Mouse (Mus musculus): ENCODE results near the gene Gast. TPM values are rescaled to one million over a fixed set of nuclear protein-coding genes. Genes with fewer than 3 reads are reported as not detected.

Gast gene
- polyA plus RNA-seq, 1 experiment from 2014 or later = not detected

Other genes with a start within 250 kb of the Gast start
- gene Krt32, start 246.2 kb upstream of the Gast start, polyA plus RNA-seq (2016; fragmentation: Nextera tagmentation; extraction: Ambion mirVana) = not detected in 2 replicates
- not detected in 2 replicates for gene Krt35, start 238.2 kb upstream of the Gast start, polyA plus RNA-seq (2016; fragmentation: Nextera tagmentation; extraction: Ambion mirVana)
- 0.09 TPM in 1 of 2 replicates, not detected in the other for gene Krt36, start 228.8 kb upstream of the Gast start, polyA plus RNA-seq (2016; fragmentation: Nextera tagmentation; extraction: Ambion mirVana)
- not detected in 2 replicates for gene Krt13, start 212.8 kb upstream of the Gast start, polyA plus RNA-seq (2016; fragmentation: Nextera tagmentation; extraction: Ambion mirVana)
- 73.4 and 93.1 TPM in 2 replicates for gene Krt15, start 198.5 kb upstream of the Gast start, polyA plus RNA-seq (2016; fragmentation: Nextera tagmentation; extraction: Ambion mirVana)
- gene Krt19, start 185.7 kb upstream of the Gast start, polyA plus RNA-seq (2016; fragmentation: Nextera tagmentation; extraction: Ambion mirVana) = 17.6 and 19.9 TPM in 2 replicates
- gene Krt9, start 141.2 kb upstream of the Gast start, polyA plus RNA-seq (2016; fragmentation: Nextera tagmentation; extraction: Ambion mirVana) = not detected in 2 replicates
- gene Krt14, start 126.9 kb upstream of the Gast start, polyA plus RNA-seq (2016; fragmentation: Nextera tagmentation; extraction: Ambion mirVana) = 110 and 120 TPM in 2 replicates
- gene Krt16, start 85.5 kb upstream of the Gast start, polyA plus RNA-seq (2016; fragmentation: Nextera tagmentation; extraction: Ambion mirVana) = not detected in 2 replicates
- 8.1 and 12.4 TPM in 2 replicates for gene Krt17, start 73.4 kb upstream of the Gast start, polyA plus RNA-seq (2016; fragmentation: Nextera tagmentation; extraction: Ambion mirVana)
- not detected in 2 replicates for gene Krt42, start 64.5 kb upstream of the Gast start, polyA plus RNA-seq (2016; fragmentation: Nextera tagmentation; extraction: Ambion mirVana)
- gene Eif1, start 14.5 kb upstream of the Gast start, polyA plus RNA-seq (2016; fragmentation: Nextera tagmentation; extraction: Ambion mirVana) = 1,469 and 1,519 TPM in 2 replicates
- 10.6 and 13.4 TPM in 2 replicates for gene Hap1, start 21.7 kb downstream of the Gast start, polyA plus RNA-seq (2016; fragmentation: Nextera tagmentation; extraction: Ambion mirVana)
- gene Jup, start 63.4 kb downstream of the Gast start, polyA plus RNA-seq (2016; fragmentation: Nextera tagmentation; extraction: Ambion mirVana) = 70.6 and 74.0 TPM in 2 replicates
- 51.4 and 55.3 TPM in 2 replicates for gene P3h4, start 80.4 kb downstream of the Gast start, polyA plus RNA-seq (2016; fragmentation: Nextera tagmentation; extraction: Ambion mirVana)
- gene Fkbp10, start 81.3 kb downstream of the Gast start, polyA plus RNA-seq (2016; fragmentation: Nextera tagmentation; extraction: Ambion mirVana) = 109 and 113 TPM in 2 replicates
- gene Nt5c3b, start 107.4 kb downstream of the Gast start, polyA plus RNA-seq (2016; fragmentation: Nextera tagmentation; extraction: Ambion mirVana) = 165 and 173 TPM in 2 replicates
- gene Klhl10, start 107.5 kb downstream of the Gast start, polyA plus RNA-seq (2016; fragmentation: Nextera tagmentation; extraction: Ambion mirVana) = 1.3 TPM in 2 replicates
- gene Klhl11, start 138.3 kb downstream of the Gast start, polyA plus RNA-seq (2016; fragmentation: Nextera tagmentation; extraction: Ambion mirVana) = 12.7 and 13.4 TPM in 2 replicates
- gene Acly, start 193.6 kb downstream of the Gast start, polyA plus RNA-seq (2016; fragmentation: Nextera tagmentation; extraction: Ambion mirVana) = 201 and 203 TPM in 2 replicates
- 0.73 and 1.8 TPM in 2 replicates for gene Ttc25, start 211.2 kb downstream of the Gast start, polyA plus RNA-seq (2016; fragmentation: Nextera tagmentation; extraction: Ambion mirVana)
- 36.2 and 37.2 TPM in 2 replicates for gene Cnp, start 240.5 kb downstream of the Gast start, polyA plus RNA-seq (2016; fragmentation: Nextera tagmentation; extraction: Ambion mirVana)